Mouse (Mus musculus): Measurements from ENCODE around the gene Clca4b. TPM values are rescaled to one million over a fixed set of nuclear protein-coding genes. Genes with fewer than 3 reads are reported as not detected.
"Not testable (repeated sequence)": the region's sequence is repeated elsewhere in the genome, so short reads cannot be mapped to it uniquely, and the experiment has no call there.

Gene Clca4b
- not detected in 2 replicates for polyA plus RNA-seq (2015; fragmentation: Nextera tagmentation; extraction: Ambion mirVana)

GRCm38 (mm10) chr3:144932335-144932734 is at the start of gene Clca4b:
Clca4b (minus strand) TSS chr3:144932529.
- Histone ChIP-seq H3K36me3 (no peaks in the 10 kb centered on the region), H3K27ac (replicated peaks) (no peak within 1 kb of the TSS), H3K4me1 (no peaks in the 10 kb centered on the region), H3K4me3 (no peak within 1 kb of the TSS), H3K9ac (replicated peaks) (no peak within 1 kb of the TSS), H3K4me2 (replicated peaks) (no peak within 1 kb of the TSS), H3K9me3 (no peaks in the 10 kb centered on the region), H3K27me3 (no peaks in the 10 kb centered on the region)
- ATAC-seq (replicated peaks) = no peak

- Histone ChIP-seq H3K4me2 (replicated peaks) (no peak overlapping the region), H3K27me3 (no peaks in the 10 kb centered on the region), H3K9ac (replicated peaks) (no peak overlapping the region), H3K4me3 (no peak overlapping the region), H3K4me1 (no peaks in the 10 kb centered on the region), H3K36me3 (no peaks in the 10 kb centered on the region), H3K9me3 (no peaks in the 10 kb centered on the region), H3K27ac (replicated peaks) (no peak overlapping the region)
- ATAC-seq (replicated peaks) = no peak
- WGBS = 92% methylated on average over 6 of the region's 6 CpGs
These were observed 48.2 kb upstream of the Clca4b start for GRCm38 (mm10) chr3:144980551-144980950.

GRCm38 (mm10) chr3:144977631-144978030 is 45.3 kb upstream of the Clca4b start:
- no peak overlapping the region for H3K4me3 ChIP-seq
- no peaks in the 10 kb centered on the region for H3K4me1 ChIP-seq
- H3K4me2 ChIP-seq (replicated peaks) = no peak overlapping the region
- no peak overlapping the region for H3K27ac ChIP-seq (replicated peaks)
- H3K9me3 ChIP-seq = no peaks in the 10 kb centered on the region
- WGBS = 7% methylated on average over 4 of the region's 4 CpGs
- H3K9ac ChIP-seq (replicated peaks) = no peak overlapping the region
- no peaks in the 10 kb centered on the region for H3K36me3 ChIP-seq
- ATAC-seq (replicated peaks) = no peak
- H3K27me3 ChIP-seq = no peaks in the 10 kb centered on the region

- no peak for ATAC-seq (replicated peaks)
- WGBS = 54% methylated on average over 1 of the region's 1 CpGs
- H3K4me2 ChIP-seq (replicated peaks) = no peak overlapping the region
These were observed 43.8 kb upstream of the Clca4b start for GRCm38 (mm10) chr3:144976091-144976490.

GRCm38 (mm10) chr3:144974945-144975344 is 42.6 kb upstream of the Clca4b start, which contains the start of gene Clca4a:
Clca4a (minus strand) TSS chr3:144975045.
- Histone ChIP-seq H3K27ac (replicated peaks) (no peak within 1 kb of the TSS), H3K27me3 (no peaks in the 10 kb centered on the region), H3K9me3 (no peaks in the 10 kb centered on the region), H3K4me2 (replicated peaks) (no peak within 1 kb of the TSS), H3K36me3 (no peaks in the 10 kb centered on the region), H3K4me3 (no peak within 1 kb of the TSS), H3K9ac (replicated peaks) (no peak within 1 kb of the TSS), H3K4me1 (no peaks in the 10 kb centered on the region)
- ATAC-seq (replicated peaks) = no peak

More at GRCm38 (mm10) chr3:144976091-144976490, 43.8 kb upstream of the Clca4b start:
- no peaks in the 10 kb centered on the region for H3K9me3 ChIP-seq
- no peak overlapping the region for H3K27ac ChIP-seq (replicated peaks)
- H3K9ac ChIP-seq (replicated peaks) = no peak overlapping the region
- no peaks in the 10 kb centered on the region for H3K36me3 ChIP-seq
- no peak overlapping the region for H3K4me3 ChIP-seq
- no peaks in the 10 kb centered on the region for H3K4me1 ChIP-seq
- no peaks in the 10 kb centered on the region for H3K27me3 ChIP-seq

GRCm38 (mm10) chr3:144971553-144972270 is 39.4 kb upstream of the Clca4b start:
- 84% methylated on average over 9 of the region's 9 CpGs for WGBS
- H3K27ac ChIP-seq (replicated peaks) = no peak overlapping the region
- no peak overlapping the region for H3K4me3 ChIP-seq
- H3K9me3 ChIP-seq = no peaks in the 10 kb centered on the region
- ATAC-seq (replicated peaks) = no peak
- H3K36me3 ChIP-seq = no peaks in the 10 kb centered on the region
- H3K27me3 ChIP-seq = no peaks in the 10 kb centered on the region
- no peaks in the 10 kb centered on the region for H3K4me1 ChIP-seq
- no peak overlapping the region for H3K4me2 ChIP-seq (replicated peaks)
- no peak overlapping the region for H3K9ac ChIP-seq (replicated peaks)

GRCm38 (mm10) chr3:144969755-144970154 is 37.4 kb upstream of the Clca4b start:
- ATAC-seq (replicated peaks) = peak; percentile 60
- Histone ChIP-seq H3K9ac (replicated peaks) (no peak overlapping the region), H3K27ac (replicated peaks) (no peak overlapping the region)

GRCm38 (mm10) chr3:144966074-144966473 is 33.7 kb upstream of the Clca4b start:
- Histone ChIP-seq H3K9me3 (no peaks in the 10 kb centered on the region), H3K9ac (replicated peaks) (no peak overlapping the region), H3K4me1 (no peaks in the 10 kb centered on the region), H3K27ac (replicated peaks) (no peak overlapping the region), H3K27me3 (no peaks in the 10 kb centered on the region), H3K4me2 (replicated peaks) (no peak overlapping the region), H3K36me3 (no peaks in the 10 kb centered on the region), H3K4me3 (no peak overlapping the region)
- ATAC-seq (replicated peaks) = no peak
- WGBS = 62% methylated on average over 4 of the region's 4 CpGs

More at GRCm38 (mm10) chr3:144969755-144970154, 37.4 kb upstream of the Clca4b start:
- Histone ChIP-seq H3K4me2 (replicated peaks) (no peak overlapping the region), H3K4me3 (no peak overlapping the region), H3K4me1 (no peaks in the 10 kb centered on the region), H3K36me3 (no peaks in the 10 kb centered on the region), H3K9me3 (no peaks in the 10 kb centered on the region), H3K27me3 (no peaks in the 10 kb centered on the region)
- 88% methylated on average over 1 of the region's 1 CpGs for WGBS

- no peak overlapping the region for H3K9ac ChIP-seq (replicated peaks)
- WGBS = 61% methylated on average over 4 of the region's 4 CpGs
- no peak for ATAC-seq (replicated peaks)
- H3K27me3 ChIP-seq = no peaks in the 10 kb centered on the region
- no peaks in the 10 kb centered on the region for H3K36me3 ChIP-seq
- H3K9me3 ChIP-seq = no peaks in the 10 kb centered on the region
- no peak overlapping the region for H3K4me3 ChIP-seq
- H3K27ac ChIP-seq (replicated peaks) = no peak overlapping the region
- no peak overlapping the region for H3K4me2 ChIP-seq (replicated peaks)
- no peaks in the 10 kb centered on the region for H3K4me1 ChIP-seq
These were observed 18.5 kb upstream of the Clca4b start for GRCm38 (mm10) chr3:144950829-144951228.

GRCm38 (mm10) chr3:144947376-144947775 is 15.0 kb upstream of the Clca4b start:
- H3K4me2 ChIP-seq (replicated peaks); H3K36me3 ChIP-seq; H3K4me1 ChIP-seq; H3K27me3 ChIP-seq; ATAC-seq (replicated peaks); H3K27ac ChIP-seq (replicated peaks); H3K9me3 ChIP-seq; H3K9ac ChIP-seq (replicated peaks); H3K4me3 ChIP-seq: not testable (repeated sequence)
- 16% methylated on average over 5 of the region's 5 CpGs for WGBS

- H3K27ac ChIP-seq (replicated peaks); H3K36me3 ChIP-seq; ATAC-seq (replicated peaks); H3K9ac ChIP-seq (replicated peaks); H3K9me3 ChIP-seq; H3K27me3 ChIP-seq; H3K4me1 ChIP-seq; H3K4me2 ChIP-seq (replicated peaks); H3K4me3 ChIP-seq: not testable (repeated sequence)
These were observed 1.3 kb upstream of the Clca4b start for GRCm38 (mm10) chr3:144933625-144934024.

GRCm38 (mm10) chr3:144933011-144933491 is 722 bp upstream of the Clca4b start:
- no peak overlapping the region for H3K4me2 ChIP-seq (replicated peaks)
- no peaks in the 10 kb centered on the region for H3K27me3 ChIP-seq
- no peaks in the 10 kb centered on the region for H3K36me3 ChIP-seq
- 96% methylated on average over 1 of the region's 1 CpGs for WGBS
- no peaks in the 10 kb centered on the region for H3K9me3 ChIP-seq
- ATAC-seq (replicated peaks) = no peak
- H3K4me1 ChIP-seq = no peaks in the 10 kb centered on the region
- H3K4me3 ChIP-seq = no peak overlapping the region
- H3K27ac ChIP-seq (replicated peaks) = no peak overlapping the region
- H3K9ac ChIP-seq (replicated peaks) = no peak overlapping the region

- Histone ChIP-seq H3K27ac (replicated peaks) (no peak overlapping the region), H3K4me2 (replicated peaks) (no peak overlapping the region), H3K36me3 (no peaks in the 10 kb centered on the region), H3K27me3 (no peaks in the 10 kb centered on the region), H3K4me3 (no peak overlapping the region), H3K9ac (replicated peaks) (no peak overlapping the region), H3K9me3 (no peaks in the 10 kb centered on the region), H3K4me1 (no peaks in the 10 kb centered on the region)
- WGBS = 93% methylated on average over 2 of the region's 2 CpGs
- ATAC-seq (replicated peaks) = no peak
These were observed 18.3 kb downstream of the Clca4b start for GRCm38 (mm10) chr3:144914014-144914413.
